Mouse (Mus musculus) erythroblast, embryonic 14.5 days (primary cell): ENCODE measurements around the gene Rnf17. TPM values are rescaled to one million over a fixed set of nuclear protein-coding genes. Genes with fewer than 3 reads are reported as not detected.
A peak's percentile ranks its signal among the peaks of the same experiment; 100 is the strongest.

Source experiments
- H3K27me3 ChIP-seq: 2 replicates; pipeline ENCODE4 v1.6.1; 2012; ENCODE audit warnings: inconsistent platforms; ENCODE audit not compliant: control insufficient read depth
- H3K36me3 ChIP-seq: 2 replicates; pipeline ENCODE4 v1.6.1; 2012; ENCODE audit warnings: mild to moderate bottlenecking, inconsistent platforms; ENCODE audit not compliant: control insufficient read depth
- H3K4me1 ChIP-seq: 2 replicates; pipeline ENCODE4 v1.6.1; 2012; ENCODE audit warnings: inconsistent platforms; ENCODE audit not compliant: control insufficient read depth
- H3K4me3 ChIP-seq: replicated peaks from 2 replicates; pipeline ENCODE3; 2012; ENCODE audit warnings: moderate library complexity, mild to moderate bottlenecking, inconsistent platforms
- H3K9me3 ChIP-seq: 2 replicates; pipeline ENCODE4 v1.6.1; 2012; ENCODE audit warnings: low read length, inconsistent platforms, mixed read lengths; ENCODE audit not compliant: control insufficient read depth
- GATA1 ChIP-seq: IDR thresholded peaks from 2 replicates; pipeline ENCODE4 v1.6.1; 2012; ENCODE audit warnings: low read length, inconsistent platforms, mixed read lengths
- TAL1 ChIP-seq: IDR thresholded peaks from 3 replicates; pipeline ENCODE4 v1.6.1; 2012; ENCODE audit warnings: low read length, inconsistent platforms, mixed read lengths
- polyA plus RNA-seq: library from polyadenylated mRNA; stranded (reverse); fragments of >175 nt; gene quantifications from 2 replicates; pipeline ENCODE4 v1.2.3, GENCODE M21; 2012

Gene Rnf17
- polyA plus RNA-seq, 1 experiment: not detected

- TF ChIP-seq GATA1: no peak
- TF ChIP-seq TAL1: no peak
- H3K27me3 ChIP-seq: no peaks in the 10 kb centered on the region
- H3K36me3 ChIP-seq: peaks cover 70% of the 10 kb centered on the region
- no peak overlapping the region for H3K4me3 ChIP-seq
- no peaks in the 10 kb centered on the region for H3K9me3 ChIP-seq
- no peaks in the 10 kb centered on the region for H3K4me1 ChIP-seq
Observed at GRCm38 (mm10) chr14:56552924-56553323, 150.5 kb downstream of the Rnf17 start.

GRCm38 (mm10) chr14:56553331-56553730 lies 150.9 kb downstream of the Rnf17 start:
- Histone ChIP-seq H3K36me3 (peaks cover 70% of the 10 kb centered on the region), H3K4me1 (no peaks in the 10 kb centered on the region), H3K9me3 (no peaks in the 10 kb centered on the region), H3K27me3 (no peaks in the 10 kb centered on the region), H3K4me3 (no peak overlapping the region)
- TF ChIP-seq TAL1 (no peak), GATA1 (no peak)

GRCm38 (mm10) chr14:56554716-56555115 lies 152.3 kb downstream of the Rnf17 start:
- Histone ChIP-seq H3K9me3 (no peaks in the 10 kb centered on the region), H3K4me3 (no peak overlapping the region), H3K27me3 (no peaks in the 10 kb centered on the region), H3K4me1 (no peaks in the 10 kb centered on the region), H3K36me3 (peaks cover 69% of the 10 kb centered on the region)
- TF ChIP-seq GATA1 (no peak), TAL1 (no peak)

GRCm38 (mm10) chr14:56559134-56559533 lies 156.8 kb downstream of the Rnf17 start:
- Histone ChIP-seq H3K27me3 (no peaks in the 10 kb centered on the region), H3K9me3 (no peaks in the 10 kb centered on the region), H3K36me3 (peaks cover 61% of the 10 kb centered on the region), H3K4me1 (no peaks in the 10 kb centered on the region), H3K4me3 (no peak overlapping the region)
- TF ChIP-seq GATA1: no peak
- TF ChIP-seq TAL1: no peak

GRCm38 (mm10) chr14:56567476-56567875 lies 165.1 kb downstream of the Rnf17 start:
- TF ChIP-seq GATA1: no peak
- no peak for TF ChIP-seq TAL1
- Histone ChIP-seq H3K36me3 (peaks cover 32% of the 10 kb centered on the region), H3K9me3 (no peaks in the 10 kb centered on the region), H3K4me3 (no peak overlapping the region), H3K27me3 (no peaks in the 10 kb centered on the region), H3K4me1 (peaks cover 28% of the 10 kb centered on the region)

- H3K4me3 ChIP-seq: no peak overlapping the region
- TF ChIP-seq GATA1: no peak
- TF ChIP-seq TAL1: no peak
- peaks cover 18% of the 10 kb centered on the region for H3K36me3 ChIP-seq
- peaks cover 33% of the 10 kb centered on the region for H3K4me1 ChIP-seq
- H3K27me3 ChIP-seq: no peaks in the 10 kb centered on the region
- H3K9me3 ChIP-seq: no peaks in the 10 kb centered on the region
Observed at GRCm38 (mm10) chr14:56569041-56569440, 166.7 kb downstream of the Rnf17 start.

GRCm38 (mm10) chr14:56571310-56572093 lies 169.1 kb downstream of the Rnf17 start:
- Histone ChIP-seq H3K4me3 (peak overlapping the region; percentile 95), H3K27me3 (no peaks in the 10 kb centered on the region), H3K9me3 (no peaks in the 10 kb centered on the region), H3K36me3 (peaks cover 8% of the 10 kb centered on the region), H3K4me1 (peaks cover 56% of the 10 kb centered on the region)
- TF ChIP-seq TAL1 (no peak), GATA1 (no peak)

GRCm38 (mm10) chr14:56572546-56572945 lies 170.2 kb downstream of the Rnf17 start:
- Histone ChIP-seq H3K4me3 (peak overlapping the region; percentile 95), H3K36me3 (peaks cover 6% of the 10 kb centered on the region)

More at GRCm38 (mm10) chr14:56572546-56572945, 170.2 kb downstream of the Rnf17 start:
- TF ChIP-seq TAL1 (no peak), GATA1 (no peak)
- no peaks in the 10 kb centered on the region for H3K9me3 ChIP-seq
- H3K4me1 ChIP-seq: peaks cover 55% of the 10 kb centered on the region
- no peaks in the 10 kb centered on the region for H3K27me3 ChIP-seq

Other genes with a start within 250 kb of the Rnf17 start
- gene Gzmg, start 243.0 kb upstream of the Rnf17 start, polyA plus RNA-seq: not detected in 2 replicates
- gene Gzmn, start 228.0 kb upstream of the Rnf17 start, polyA plus RNA-seq: not detected in 2 replicates
- gene Gzmf, start 191.2 kb upstream of the Rnf17 start, polyA plus RNA-seq: not detected in 2 replicates
- not detected in 2 replicates for gene Gzmc, start 167.9 kb upstream of the Rnf17 start, polyA plus RNA-seq
- gene Gzmb, start 140.3 kb upstream of the Rnf17 start, polyA plus RNA-seq: not detected in 2 replicates
- not detected in 2 replicates for gene Atp12a, start 37.5 kb upstream of the Rnf17 start, polyA plus RNA-seq
- 0.28 and 0.39 TPM in 2 replicates for gene Cenpj, start 172.8 kb downstream of the Rnf17 start, polyA plus RNA-seq
- gene Parp4, start 173.0 kb downstream of the Rnf17 start, polyA plus RNA-seq: 0.01 TPM in 2 replicates